Mouse (Mus musculus) R1 (cell line): ENCODE measurements around the gene Med24.
A peak's percentile ranks its signal among the peaks of the same experiment; 100 is the strongest.

Experiments used
- DNase-seq: peaks from one replicate; pipeline ENCODE4 v3.0.0-alpha.2; 2018; ENCODE audit warnings: low read depth, low spot score

Med24 gene

DNA sequence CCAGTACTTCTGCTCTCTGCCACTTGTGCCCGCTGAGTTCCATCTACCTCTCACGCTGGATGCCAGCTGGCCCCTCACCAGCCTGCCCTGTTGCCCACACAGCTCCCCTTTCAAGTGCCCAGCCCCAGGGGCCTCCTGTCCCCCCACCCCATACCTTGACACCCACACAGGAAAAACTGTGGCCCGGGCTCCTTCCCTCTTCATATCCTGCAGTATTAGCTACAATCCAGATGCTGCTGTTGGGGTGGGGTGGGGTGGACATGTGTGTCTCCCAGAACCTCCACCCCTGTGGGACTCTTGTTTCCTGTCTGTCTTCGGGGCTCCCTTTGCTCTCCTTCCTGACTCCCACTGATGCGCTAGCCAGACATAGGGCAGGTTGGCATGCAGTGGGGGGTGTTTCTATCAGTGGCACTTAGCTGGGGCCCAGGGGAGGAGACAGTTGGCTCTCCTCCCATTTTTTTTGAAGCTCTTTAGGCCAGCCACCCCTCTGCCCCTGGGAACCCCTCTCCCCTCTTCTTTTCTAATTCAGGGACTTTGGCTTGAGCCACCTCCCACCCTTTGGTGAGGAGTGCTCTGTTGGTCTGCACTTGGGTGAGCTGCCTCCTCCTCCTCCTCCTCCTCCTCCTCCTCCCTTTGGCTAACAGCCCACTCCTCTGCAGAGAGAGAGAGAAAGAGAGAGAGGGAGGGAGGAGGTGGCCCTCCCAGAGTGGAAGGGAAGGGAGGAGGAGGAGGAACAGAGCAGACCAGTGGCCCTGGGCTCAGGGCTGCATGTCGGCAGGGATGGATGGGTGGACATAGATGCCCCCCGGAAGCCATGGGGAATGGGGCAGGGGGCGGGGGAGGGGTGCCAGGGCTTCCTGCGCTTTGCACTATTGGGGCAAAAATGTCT lies 36.4 kb upstream of the Med24 start:
- DNase-seq, result no peak

DNA sequence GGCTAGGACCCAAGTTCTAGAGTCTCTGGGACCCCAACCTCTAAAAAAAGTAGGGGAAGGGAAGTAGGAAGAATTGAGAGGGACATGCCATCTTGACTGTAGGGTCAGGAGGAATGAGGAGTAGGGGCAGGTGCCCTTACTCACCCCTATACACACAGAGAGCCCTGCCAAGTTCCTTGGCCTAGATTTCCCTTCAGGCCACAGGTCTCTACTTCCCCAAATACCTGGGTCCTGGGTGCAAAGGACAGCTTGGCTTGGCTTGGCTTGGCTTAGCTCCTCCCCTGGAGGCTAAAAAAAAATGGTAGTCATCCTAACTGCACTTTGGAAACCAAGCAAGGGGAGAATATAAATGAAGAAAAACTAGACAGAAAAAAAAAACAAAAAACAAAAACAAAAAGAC lies 35.5 kb upstream of the Med24 start:
- DNase-seq, result no peak

DNA sequence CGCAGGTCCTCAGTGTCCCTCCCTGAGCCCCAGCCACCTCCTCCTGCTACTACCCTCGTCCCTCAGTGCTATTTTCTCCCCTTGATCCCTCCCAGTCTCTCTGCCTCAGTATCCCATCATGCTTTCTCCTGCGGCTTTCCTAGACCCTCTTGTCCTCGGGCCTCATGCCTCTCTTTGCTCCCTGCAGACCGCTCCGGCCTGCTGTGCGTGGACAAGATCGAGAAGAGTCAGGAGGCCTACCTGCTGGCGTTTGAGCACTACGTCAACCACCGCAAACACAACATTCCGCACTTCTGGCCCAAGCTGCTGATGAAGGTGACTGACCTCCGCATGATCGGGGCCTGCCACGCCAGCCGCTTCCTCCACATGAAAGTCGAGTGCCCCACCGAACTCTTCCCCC lies 34.9 kb upstream of the Med24 start:
- no peak for DNase-seq

DNA sequence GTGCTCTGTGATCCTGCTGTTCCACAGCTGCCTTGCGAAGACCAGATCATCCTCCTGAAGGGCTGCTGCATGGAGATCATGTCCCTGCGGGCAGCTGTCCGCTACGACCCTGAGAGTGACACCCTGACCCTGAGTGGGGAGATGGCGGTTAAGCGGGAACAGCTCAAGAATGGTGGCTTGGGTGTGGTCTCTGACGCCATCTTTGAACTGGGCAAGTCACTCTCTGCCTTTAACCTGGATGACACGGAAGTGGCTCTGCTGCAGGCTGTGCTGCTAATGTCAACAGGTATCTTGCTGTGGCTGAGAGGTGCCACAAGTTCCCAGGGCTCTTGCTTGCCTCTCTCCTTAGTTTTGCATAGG lies 34.2 kb upstream of the Med24 start:
- peak; percentile 64 for DNase-seq

DNA sequence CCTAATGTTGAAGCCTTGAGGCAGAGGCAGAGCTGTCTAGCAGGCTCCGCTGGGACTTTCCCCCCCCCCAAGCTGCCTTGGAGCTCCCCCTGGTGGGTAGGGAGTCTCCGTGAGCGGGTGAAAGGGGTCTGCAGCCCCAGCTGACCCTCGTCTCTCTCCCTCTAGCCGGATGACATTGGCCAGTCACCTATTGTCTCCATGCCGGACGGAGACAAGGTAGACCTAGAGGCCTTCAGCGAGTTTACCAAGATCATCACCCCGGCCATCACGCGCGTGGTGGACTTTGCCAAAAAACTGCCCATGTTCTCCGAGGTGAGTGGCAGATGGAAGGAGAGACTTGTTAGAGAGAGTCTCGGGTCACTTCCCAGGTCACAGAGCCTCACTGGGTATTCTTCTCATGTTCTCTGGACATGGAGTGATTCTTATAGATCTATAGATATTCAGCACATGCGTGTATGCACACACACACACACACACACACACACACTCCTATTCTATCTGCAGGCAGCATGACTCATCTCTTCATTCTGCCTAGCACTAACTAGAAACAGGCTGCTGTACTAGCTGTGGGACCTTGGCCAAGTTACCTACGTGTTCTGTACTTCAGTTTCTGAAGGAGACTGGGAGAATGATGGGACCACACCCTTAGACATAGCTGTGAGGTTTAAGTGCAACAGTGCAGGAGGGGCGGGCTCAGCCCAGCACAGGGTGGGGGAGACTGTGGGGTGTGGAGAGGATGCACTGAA lies 33.7 kb upstream of the Med24 start:
- DNase-seq, result peak; percentile 67

DNA sequence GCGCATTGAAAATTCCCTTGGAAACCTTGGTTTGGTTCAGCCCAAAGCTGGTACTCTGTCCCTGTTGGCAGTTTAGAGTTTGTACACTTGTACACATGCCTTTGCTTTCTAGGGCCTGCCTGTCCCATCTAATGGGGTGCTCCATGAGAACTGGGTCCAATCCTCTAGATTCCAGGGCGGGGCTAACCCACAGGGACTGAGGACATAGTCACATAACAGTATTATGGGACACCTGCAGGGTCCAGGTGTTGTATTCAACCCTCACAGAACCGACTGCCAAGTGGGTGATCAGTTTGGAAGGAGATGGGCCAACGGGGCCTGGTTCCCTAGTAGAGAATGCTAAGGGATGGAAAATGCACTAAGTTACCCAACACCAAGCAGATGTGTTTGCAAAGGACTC lies 32.7 kb upstream of the Med24 start:
- no peak for DNase-seq

DNA sequence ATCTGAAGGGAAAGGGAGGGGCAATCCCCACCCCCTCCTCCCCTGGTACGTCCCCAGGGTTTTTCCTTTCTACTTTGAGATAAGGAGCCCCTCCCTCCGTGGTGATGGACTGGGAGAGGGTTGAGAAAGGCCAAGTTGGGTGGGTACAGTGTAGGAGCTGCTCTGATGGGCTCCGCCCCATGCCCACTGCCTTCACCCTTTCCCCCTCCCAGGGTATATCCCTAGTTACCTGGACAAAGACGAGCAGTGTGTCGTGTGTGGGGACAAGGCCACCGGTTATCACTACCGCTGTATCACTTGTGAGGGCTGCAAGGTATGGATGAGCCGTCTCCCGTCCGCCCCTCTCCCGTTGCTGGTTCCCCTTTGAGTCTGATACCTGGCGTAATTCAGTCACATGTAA lies 27.5 kb upstream of the Med24 start:
- no peak for DNase-seq

DNA sequence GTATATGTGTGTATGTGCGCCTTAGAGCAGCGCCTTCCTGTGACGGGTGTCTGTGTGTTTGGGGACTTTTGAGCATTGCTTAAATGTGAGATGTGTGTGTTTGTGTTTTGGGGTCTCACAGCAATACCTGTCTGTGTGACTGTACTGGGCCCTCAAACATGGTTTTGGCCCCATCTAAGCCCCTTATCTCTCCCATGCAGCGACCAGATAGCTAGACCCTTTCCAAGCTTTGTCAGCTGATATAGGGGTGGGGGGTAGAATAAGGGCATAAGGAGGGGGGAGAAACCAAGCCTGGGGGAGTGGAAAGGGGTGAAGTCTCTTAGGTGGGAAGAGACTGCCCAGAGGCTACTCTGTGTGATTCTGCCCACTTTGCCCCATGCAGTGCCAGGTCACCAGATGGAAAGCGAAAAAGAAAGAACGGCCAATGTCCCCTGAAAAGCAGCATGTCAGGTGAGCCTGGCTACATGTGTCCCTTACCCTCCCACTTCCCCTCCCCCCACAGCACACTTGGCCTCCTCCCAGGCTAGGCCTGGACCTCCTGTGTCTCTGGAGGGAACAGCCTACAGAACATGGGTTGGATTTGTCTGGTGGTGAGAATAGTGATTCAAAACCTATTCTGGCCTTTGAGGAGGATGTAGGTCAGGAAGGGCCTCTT lies 26.6 kb upstream of the Med24 start:
- DNase-seq, result no peak

DNA sequence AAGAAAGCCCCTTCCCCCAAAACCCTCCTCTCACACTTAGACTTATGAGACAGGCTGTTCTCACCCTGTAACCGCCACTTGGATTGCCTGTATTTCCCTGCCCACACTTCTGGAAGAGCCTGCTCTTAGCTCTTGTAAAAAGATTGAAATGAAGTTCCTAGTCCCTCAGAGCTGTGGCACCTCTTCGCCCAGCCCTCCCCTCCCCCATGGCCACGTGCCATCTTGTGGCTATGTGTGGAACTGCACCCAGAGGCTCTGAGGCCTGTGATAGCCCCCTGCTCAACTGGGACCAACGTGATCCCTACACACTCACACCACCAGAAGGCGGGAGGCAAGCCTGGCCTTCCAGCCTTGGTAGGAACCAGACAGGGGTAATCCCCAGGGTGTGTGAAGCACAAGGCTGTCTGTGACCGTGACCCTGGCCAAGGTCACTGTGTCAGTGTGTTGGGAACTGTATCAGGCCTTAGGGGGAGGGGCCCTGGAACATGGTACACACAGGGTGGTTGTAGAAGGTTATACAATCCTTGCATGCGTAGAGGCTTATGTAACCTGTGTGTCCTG lies 25.5 kb upstream of the Med24 start:
- DNase-seq, result peak; percentile 85

DNA sequence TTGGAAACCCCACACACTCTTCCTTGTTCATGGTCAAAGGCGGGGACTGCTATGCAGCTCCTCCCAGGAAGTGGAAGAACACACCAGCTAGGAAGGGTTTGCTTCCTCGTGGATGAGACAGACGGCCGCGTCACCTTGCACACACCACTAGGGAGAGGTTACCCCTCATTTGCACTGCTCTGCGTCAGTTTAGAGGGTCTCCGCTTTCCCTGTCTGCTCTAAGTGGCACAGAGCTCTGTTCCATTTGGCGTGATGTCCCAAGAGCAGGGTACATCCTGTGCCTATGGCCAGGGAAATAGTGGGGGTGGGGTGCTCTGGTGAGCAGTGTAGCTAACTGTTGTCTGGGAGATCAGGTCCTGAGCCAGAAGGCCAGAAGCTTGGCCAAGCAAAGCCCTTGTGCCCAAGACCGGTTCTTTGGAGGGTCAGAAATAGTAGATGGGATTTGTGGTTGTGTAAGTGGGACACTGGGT lies 25.0 kb upstream of the Med24 start:
- peak; percentile 65 for DNase-seq

DNA sequence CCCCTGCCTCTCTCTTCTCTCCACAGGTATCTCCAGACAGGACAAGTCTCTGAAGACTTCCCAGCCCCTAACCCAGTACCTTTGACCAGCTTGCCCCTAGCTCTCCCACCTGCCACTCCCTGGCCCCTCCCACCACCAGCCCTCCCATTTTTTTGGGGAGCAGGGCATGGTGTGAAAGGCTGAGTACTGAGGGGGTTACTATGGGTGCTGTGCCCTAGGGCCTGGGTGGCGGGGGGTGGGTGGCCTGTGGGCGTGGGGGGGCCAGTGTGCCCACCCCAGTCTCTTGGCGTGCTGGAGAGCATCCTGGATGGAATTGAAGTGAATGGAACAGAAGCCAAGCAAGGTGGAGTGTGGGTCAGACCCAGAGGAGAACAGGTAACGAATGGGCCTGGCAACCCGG lies 24.0 kb upstream of the Med24 start:
- no peak for DNase-seq

DNA sequence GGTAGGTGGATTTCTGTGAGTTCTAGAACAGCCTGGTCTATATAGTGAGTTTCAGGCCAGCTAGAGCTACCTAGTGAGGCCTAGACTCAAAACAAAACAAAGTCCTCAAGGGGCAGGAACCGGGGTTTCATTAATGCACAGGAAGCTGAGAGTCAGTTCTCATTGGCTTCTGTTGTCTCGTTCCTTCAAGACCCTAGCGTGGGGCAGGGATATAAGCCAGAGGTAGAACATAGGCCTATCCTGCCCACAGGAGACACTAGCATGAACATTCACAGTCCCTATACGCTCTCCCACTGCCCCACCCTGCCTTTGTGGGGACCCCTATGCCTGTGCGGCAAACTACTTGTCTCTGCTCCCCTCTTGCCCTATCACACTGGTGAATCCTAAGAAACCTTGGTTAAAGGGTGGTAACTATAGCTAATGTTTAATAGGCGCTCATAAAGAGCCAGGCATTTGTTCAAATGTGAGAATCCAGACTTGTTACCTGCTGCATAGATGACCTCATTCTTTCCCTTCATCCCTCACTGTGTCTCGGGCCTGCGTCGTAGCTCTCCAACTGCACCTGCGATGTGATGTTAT lies 23.4 kb upstream of the Med24 start:
- DNase-seq, result no peak

DNA sequence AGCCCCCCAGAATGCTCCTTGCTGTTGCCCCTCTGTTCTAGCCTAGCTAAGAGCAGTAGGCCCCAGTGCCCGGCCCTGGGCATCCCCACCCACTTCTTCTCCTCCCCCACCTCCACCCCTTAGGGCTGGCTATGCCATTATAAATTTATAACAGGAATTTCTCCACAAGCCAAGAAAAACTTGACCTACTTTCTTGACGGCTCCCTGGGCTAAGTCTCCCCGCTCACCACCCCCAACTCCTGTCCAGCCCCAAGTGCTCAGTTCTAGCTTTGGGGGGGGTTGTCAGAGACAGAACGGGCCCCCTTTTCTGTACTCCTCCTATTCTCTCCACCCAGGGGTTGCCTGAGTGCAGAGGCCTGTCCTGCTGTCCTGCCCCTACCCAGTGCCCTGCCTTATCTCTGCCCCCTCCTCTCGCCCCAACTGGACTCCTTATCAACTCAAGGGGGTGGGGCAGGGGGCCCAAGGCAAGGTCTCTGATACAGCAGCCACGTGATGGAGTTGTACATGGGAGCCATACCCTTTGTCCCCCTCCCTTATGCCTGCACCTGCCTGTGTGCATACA lies 22.1 kb upstream of the Med24 start:
- no peak for DNase-seq

DNA sequence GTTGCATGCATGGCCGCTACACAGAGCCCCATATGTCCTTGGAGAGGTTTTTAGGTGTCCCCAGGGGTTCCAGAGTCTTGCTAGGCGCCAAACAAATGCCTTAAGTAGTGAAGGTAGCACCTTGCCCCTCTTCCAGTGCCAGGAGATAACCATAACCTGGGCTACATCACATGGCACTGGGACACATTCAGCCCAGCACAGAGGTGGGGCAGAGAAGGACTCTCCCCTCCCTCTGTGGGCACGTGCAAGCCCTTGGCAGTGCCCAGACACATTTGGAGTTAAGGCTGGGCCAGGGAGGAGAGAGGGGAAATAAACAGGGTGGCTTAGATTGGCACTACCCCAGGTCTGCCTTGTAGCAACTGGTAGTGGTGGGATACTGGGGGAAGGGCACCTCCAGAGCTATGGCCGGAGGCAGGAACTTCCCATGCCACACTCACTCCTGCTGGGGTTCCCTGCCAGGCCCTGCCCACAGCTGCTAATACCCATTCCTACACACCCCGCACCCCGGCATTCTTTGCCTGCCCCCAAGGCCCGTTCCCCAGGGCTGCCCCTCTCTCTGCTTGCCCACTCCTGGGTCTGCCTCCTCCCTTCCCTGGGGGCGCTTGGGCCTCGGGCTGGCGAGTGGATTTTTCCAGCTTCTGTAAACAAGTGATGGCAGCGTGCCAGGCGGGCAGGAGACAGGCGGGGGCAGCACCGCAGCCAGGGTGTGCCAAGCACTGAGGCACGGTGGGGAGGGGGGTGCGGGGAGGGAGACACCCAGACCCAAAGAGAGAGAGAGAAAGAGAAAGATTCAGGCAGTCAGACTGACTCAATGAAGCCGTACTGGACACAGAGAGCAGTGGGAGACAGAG lies 21.3 kb upstream of the Med24 start:
- DNase-seq, result no peak

DNA sequence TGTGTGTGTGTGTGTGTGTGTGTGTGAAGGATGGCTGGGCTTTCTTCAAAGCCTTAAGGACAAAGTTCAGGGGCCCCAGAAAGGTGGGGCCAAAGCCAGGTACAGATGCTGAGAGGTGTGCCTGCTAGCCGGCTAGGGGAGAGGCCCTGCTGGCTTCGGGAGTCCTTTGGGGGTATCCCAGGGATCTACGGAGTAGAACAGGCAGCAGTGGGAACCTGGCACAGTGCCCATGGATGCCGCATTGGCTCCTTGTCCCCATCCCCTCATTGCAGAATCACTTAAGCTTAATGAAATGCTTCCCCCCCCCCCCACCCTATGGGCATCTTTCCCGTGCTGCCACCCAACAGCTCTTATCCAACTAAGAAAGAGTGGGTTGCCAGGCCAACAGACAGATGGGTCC lies 20.5 kb upstream of the Med24 start:
- DNase-seq, result no peak

DNA sequence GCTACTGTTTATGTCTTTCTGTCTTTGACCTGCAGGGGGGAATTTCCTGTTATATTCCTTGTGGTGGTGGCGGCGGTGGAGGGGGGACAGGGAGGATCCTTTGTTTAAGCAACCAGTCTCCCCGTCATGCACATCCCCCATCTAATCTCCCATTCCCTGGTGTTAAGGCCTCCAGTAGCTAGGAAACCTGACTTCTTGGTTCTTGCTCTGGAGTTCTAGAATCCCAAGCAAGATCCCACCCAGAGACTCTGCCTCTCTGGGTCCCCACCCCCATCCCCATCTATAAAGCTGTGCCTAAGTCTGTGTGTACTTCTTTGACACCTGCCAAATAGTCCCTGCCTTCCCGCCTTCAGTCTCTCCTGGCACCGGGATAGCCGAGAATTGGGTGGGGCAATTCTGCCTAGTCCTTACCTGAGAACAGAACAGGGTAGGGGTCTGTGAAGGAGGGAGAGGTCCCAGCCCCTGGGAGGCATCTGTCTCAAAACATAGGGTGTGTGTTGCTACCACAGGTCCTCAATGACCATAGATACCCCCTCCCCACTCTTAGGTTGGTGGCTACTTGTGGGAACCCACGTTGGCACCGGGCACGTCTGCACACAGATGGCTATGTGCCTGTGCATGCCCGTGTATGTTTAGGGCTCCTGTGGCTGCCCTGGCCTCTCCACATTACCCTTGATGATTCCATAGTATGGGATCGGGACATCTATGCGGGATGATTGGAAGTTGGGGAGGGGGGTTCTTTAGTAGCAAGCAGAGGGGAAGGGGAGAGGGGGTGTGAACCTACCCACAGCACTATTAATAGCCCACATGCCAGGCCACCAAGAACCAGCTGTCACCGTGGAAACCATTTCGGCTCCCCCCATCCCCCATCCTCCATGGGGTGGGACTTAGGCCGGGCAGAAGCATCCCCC lies 19.5 kb upstream of the Med24 start:
- DNase-seq, result peak; percentile 50

DNA sequence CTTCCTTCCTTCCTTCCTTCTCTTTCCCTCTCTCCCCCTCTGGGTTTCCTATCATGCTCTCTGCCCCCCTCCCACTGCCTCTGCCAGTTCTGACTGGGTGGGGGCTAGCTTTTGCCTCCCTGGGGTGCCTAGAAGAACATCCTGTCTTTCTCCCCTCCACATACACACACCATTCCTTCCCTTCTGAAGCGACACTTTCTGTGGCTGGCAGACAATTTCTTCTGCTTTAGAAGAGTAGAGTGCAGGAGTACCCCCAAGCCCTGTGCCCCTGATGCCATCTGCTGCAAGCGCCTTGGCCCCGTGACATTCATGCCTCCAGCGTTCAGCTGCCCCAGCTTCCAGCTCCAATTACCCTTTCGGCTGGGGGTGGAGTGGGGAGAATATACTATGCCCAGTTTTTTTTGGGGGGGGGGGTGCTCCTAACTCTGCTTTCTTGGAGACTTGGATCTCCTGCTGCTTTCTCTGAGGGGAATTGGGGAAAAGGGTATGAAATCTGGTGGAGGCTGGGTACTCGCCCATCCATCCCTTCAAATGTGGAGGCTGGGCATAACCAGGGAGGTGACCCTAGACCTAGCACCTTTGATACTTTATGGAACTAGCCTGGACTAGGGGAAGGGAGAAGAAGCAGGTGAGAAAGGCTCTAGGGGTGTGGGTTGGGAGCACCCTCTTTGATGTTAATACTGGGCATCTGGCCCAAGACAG lies 18.7 kb upstream of the Med24 start:
- no peak for DNase-seq

DNA sequence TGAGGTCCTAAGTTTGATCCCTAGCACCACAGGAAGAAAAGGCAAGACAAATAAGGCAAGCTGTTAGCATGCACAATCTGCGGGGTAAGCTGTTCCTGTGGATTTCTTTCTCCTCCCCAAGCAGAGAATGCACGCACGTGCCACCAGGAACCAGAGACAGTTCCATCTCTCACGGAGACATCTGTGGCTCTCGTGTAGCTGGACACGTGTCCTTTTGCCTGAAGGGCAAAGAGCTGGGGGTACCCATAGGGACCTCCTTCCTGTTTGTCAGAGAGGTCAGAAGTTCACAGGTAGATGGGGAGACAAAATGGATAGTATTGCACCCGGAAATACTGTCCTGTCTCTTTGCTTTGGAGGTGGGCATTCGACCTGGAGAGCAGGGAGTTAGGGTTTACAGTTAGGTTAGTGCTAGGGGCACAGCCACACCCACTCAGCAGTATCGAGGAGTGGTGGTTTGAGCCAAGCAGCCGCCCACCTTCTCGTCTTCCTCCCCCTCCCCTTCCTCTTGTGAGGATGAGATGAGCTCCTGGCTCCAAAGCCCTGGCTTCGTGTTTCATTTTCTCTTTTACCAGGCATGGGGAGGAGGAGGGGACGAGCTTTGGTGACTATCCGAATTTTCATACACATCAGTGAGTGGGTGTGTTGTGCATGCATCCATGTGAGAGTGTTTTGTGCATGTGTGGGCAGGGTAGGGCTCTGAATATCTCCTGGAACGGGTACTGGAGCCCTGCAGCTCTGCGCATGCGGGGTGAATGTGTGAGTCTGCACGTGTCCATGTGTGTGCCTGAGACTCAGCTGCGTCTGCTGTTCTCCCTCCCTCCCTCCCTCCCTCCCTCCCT lies 17.8 kb upstream of the Med24 start:
- DNase-seq, result peak; percentile 55
